Mouse (Mus musculus) myocyte (in vitro differentiated cells): ENCODE measurements around the gene Slc35c2. TPM values are rescaled to one million over a fixed set of nuclear protein-coding genes. Genes with fewer than 3 reads are reported as not detected.

Experiments used
- H3K27me3 ChIP-seq: one replicate; pipeline ENCODE4 v1.6.1; 2011; ENCODE audit not compliant: control insufficient read depth, insufficient read depth, insufficient read length
- H3K36me3 ChIP-seq: one replicate; pipeline ENCODE4 v1.6.1; 2011; ENCODE audit not compliant: control insufficient read depth, insufficient read depth
- H3K4me2 ChIP-seq: one replicate; pipeline ENCODE4 v1.6.1; 2011; ENCODE audit warnings: low read depth, control low read depth
- H3K4me3 ChIP-seq: one replicate; pipeline ENCODE4 v1.5.1; 2011; ENCODE audit warnings: mild to moderate bottlenecking, control low read depth, moderate library complexity
- H3K79me2 ChIP-seq: one replicate; pipeline ENCODE4 v1.6.1; 2011; ENCODE audit not compliant: control insufficient read depth, insufficient read depth
- H3ac ChIP-seq: one replicate; pipeline ENCODE4 v1.6.1; 2011; ENCODE audit not compliant: control insufficient read depth, insufficient read length
- CEBPB ChIP-seq: IDR thresholded peaks from 2 replicates; pipeline ENCODE4 v1.6.1; 2011; ENCODE audit warnings: mild to moderate bottlenecking, moderate library complexity; ENCODE audit not compliant: poor library complexity, insufficient read depth, severe bottlenecking
- E2F4 ChIP-seq: IDR thresholded peaks from one replicate; pipeline ENCODE4 v1.6.1; 2011; ENCODE audit warnings: mild to moderate bottlenecking, control low read depth, moderate library complexity; ENCODE audit not compliant: insufficient read depth
- MAX ChIP-seq: IDR thresholded peaks from one replicate; pipeline ENCODE4 v1.6.1; 2011; ENCODE audit warnings: low read depth, mild to moderate bottlenecking, control low read depth
- MYOD1 ChIP-seq, 3 experiments: IDR thresholded peaks; one replicate each; pipeline ENCODE4 v1.6.1; 2011; ENCODE audit warnings: control low read depth in 2 of 3, low read depth in 2 of 3, mild to moderate bottlenecking in 2 of 3, moderate library complexity in 1 of 3; ENCODE audit not compliant: insufficient read length in 2 of 3, control insufficient read depth in 1 of 3
- MYOG ChIP-seq, 3 experiments: IDR thresholded peaks; one replicate each; pipeline ENCODE4 v1.6.1; 2011; ENCODE audit warnings: control low read depth in 2 of 3, low read depth in 2 of 3, mild to moderate bottlenecking in 2 of 3; ENCODE audit not compliant: insufficient read length in 2 of 3, control insufficient read depth in 1 of 3, insufficient read depth in 1 of 3
- POLR2A ChIP-seq: IDR thresholded peaks from one replicate; pipeline ENCODE4 v1.6.1; 2011; ENCODE audit warnings: low read depth, mild to moderate bottlenecking, control low read depth, moderate library complexity; ENCODE audit not compliant: insufficient read length
- POLR2AphosphoS2 ChIP-seq: IDR thresholded peaks from one replicate; pipeline ENCODE4 v1.6.1; 2011; ENCODE audit warnings: low read depth, control low read depth; ENCODE audit not compliant: insufficient read length
- REST ChIP-seq: IDR thresholded peaks from one replicate; pipeline ENCODE4 v1.6.1; 2011; ENCODE audit warnings: mild to moderate bottlenecking, control low read depth, moderate library complexity; ENCODE audit not compliant: insufficient read depth, insufficient read length
- SRF ChIP-seq: IDR thresholded peaks from one replicate; pipeline ENCODE4 v1.6.1; 2011; ENCODE audit warnings: low read depth; ENCODE audit not compliant: control insufficient read depth, insufficient read length
- TCF12 ChIP-seq: IDR thresholded peaks from one replicate; pipeline ENCODE4 v1.6.1; 2011; ENCODE audit warnings: mild to moderate bottlenecking, control low read depth; ENCODE audit not compliant: poor library complexity, insufficient read depth, severe bottlenecking
- TCF3 ChIP-seq: IDR thresholded peaks from one replicate; pipeline ENCODE4 v1.6.1; 2011; ENCODE audit warnings: low read depth, control low read depth; ENCODE audit not compliant: insufficient read length
- USF1 ChIP-seq: IDR thresholded peaks from one replicate; pipeline ENCODE4 v1.6.1; 2011; ENCODE audit warnings: low read depth, mild to moderate bottlenecking, control low read depth, moderate library complexity
- polyA plus RNA-seq: library from polyadenylated mRNA; unstranded; fragments of >200 nt; fragmentation: generic; extraction: Trizol; gene quantifications from one replicate; pipeline ENCODE4 v1.2.1, GENCODE M21; 2012; ENCODE audit warnings: missing spikeins

Gene Slc35c2
- polyA plus RNA-seq, 1 experiment = 50.3 TPM

GRCm38 (mm10) chr2:165250903-165251302 is 36.8 kb downstream of the Slc35c2 start:
- Histone ChIP-seq H3ac (no peak overlapping the region), H3K4me2 (no peak overlapping the region), H3K36me3 (no peaks in the 10 kb centered on the region), H3K4me3 (no peak overlapping the region), H3K27me3 (peaks cover 72% of the 10 kb centered on the region), H3K79me2 (no peaks in the 10 kb centered on the region)
- TF ChIP-seq SRF = no peak
- no peak for TF ChIP-seq USF1
- TF ChIP-seq MYOD1 (IDR thresholded peaks at IDR 0.05; ENCODE audit: control insufficient read depth in 1 of 3, insufficient read length in 2 of 3, low read depth in 2 of 3) = no peak

DNA sequence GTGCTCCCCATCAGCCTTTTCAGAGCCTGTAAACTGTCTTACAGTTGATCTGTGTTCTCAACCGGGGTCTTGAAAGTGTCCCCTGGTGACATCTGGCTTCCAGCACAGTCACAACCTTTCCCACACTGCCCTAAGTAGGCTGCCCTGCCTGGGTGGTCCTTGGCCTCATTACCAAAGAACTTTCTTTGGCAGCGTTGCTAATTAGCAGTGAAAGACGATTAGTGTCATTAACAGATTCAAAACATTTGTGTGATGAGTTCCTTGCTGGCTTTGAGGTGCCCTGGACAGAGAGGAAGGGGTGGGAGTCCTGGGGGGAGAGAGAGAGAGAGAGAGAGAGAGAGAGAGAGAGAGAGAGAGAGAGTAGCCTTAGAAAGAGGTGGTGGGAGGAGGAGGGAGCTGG is 38.7 kb downstream of the Slc35c2 start:
- Histone ChIP-seq H3K27me3 (peaks cover 81% of the 10 kb centered on the region), H3K79me2 (no peaks in the 10 kb centered on the region), H3K4me2 (no peak overlapping the region), H3K36me3 (no peaks in the 10 kb centered on the region), H3K4me3 (no peak overlapping the region), H3ac (no peak overlapping the region)
- TF ChIP-seq POLR2AphosphoS2 (no peak), MYOD1 (IDR thresholded peaks at IDR 0.05; ENCODE audit: control insufficient read depth in 1 of 3, insufficient read length in 2 of 3, low read depth in 2 of 3) (no peak), SRF (no peak), TCF12 (no peak), USF1 (no peak), CEBPB (no peak)

- Histone ChIP-seq H3K27me3 (peaks cover 80% of the 10 kb centered on the region), H3K4me2 (no peak overlapping the region), H3K4me3 (no peak overlapping the region), H3ac (no peak overlapping the region), H3K79me2 (no peaks in the 10 kb centered on the region), H3K36me3 (no peaks in the 10 kb centered on the region)
- no peak for TF ChIP-seq USF1
- no peak for TF ChIP-seq CEBPB
- TF ChIP-seq POLR2AphosphoS2 = no peak
- TF ChIP-seq TCF12 = no peak
- no peak for TF ChIP-seq REST
- TF ChIP-seq POLR2A = no peak
These were observed 41.3 kb downstream of the Slc35c2 start for GRCm38 (mm10) chr2:165246349-165246748.

DNA sequence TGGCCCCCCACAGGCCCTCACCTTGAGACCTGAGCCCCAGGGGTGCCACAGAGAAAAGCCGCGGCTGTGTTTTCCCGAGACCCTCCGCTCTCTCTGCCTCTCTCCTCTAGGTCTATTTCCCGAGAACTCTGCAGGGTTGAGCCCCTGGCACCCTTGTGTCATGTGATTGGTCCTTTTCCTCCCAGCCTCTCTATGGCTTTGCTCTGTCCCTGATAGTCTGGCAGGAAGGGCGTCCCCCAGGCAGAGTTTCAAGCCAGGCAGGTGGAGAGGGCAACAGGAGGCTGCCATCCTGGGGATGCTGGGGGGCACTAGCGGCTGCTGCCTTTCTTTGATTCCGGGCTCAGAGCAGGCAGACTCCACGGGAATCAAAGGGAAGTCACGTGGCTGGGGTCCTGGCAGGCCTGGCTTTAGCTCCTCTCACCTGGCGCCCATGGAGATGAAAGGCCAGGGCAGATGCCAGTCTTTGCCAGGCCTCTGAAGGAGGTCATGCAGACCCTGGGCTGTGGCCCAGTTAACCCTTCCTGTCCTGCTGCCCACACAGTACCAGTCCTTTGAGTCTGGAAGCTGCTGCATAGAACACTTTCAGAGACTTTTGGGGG is 44.4 kb downstream of the Slc35c2 start:
- H3K4me3 ChIP-seq = no peak overlapping the region
- H3K27me3 ChIP-seq = peaks cover 86% of the 10 kb centered on the region
- no peaks in the 10 kb centered on the region for H3K79me2 ChIP-seq
- no peak overlapping the region for H3K4me2 ChIP-seq
- no peak for TF ChIP-seq POLR2AphosphoS2
- no peak for TF ChIP-seq TCF3
- TF ChIP-seq MAX = no peak
- TF ChIP-seq REST = no peak
- TF ChIP-seq POLR2A = no peak
- no peak overlapping the region for H3ac ChIP-seq
- H3K36me3 ChIP-seq = no peaks in the 10 kb centered on the region

- no peak overlapping the region for H3ac ChIP-seq
- H3K27me3 ChIP-seq = peaks cover 89% of the 10 kb centered on the region
- no peaks in the 10 kb centered on the region for H3K36me3 ChIP-seq
- H3K4me2 ChIP-seq = no peak overlapping the region
- no peak for TF ChIP-seq SRF
- TF ChIP-seq MYOG (IDR thresholded peaks at IDR 0.05; ENCODE audit: control insufficient read depth in 1 of 3, insufficient read depth in 1 of 3, insufficient read length in 2 of 3, low read depth in 2 of 3) = no peak
- no peak for TF ChIP-seq E2F4
- TF ChIP-seq MAX = no peak
- no peak for TF ChIP-seq TCF12
- TF ChIP-seq USF1 = no peak
- no peaks in the 10 kb centered on the region for H3K79me2 ChIP-seq
- H3K4me3 ChIP-seq = no peak overlapping the region
These were observed 45.1 kb downstream of the Slc35c2 start for GRCm38 (mm10) chr2:165242575-165242974.

DNA sequence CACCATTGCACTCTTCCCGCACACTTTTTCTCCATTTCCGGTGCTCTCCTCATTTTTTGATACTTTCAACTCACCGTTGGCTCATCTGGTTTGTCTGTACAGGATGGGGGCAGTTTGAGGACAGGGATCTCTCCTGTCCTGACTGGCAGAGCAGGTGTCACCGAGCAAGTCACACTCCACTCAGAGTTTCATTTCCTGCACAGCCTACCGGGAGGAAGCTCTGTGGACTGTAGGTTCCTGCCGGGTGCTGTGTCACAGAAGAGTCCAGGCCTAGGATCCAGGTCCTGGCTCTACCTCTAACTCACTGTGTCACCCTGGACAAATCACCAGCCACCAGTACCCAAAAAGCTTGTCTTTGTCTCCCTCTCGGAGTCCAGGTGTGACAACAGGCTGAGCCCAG is 45.9 kb downstream of the Slc35c2 start:
- Histone ChIP-seq H3K79me2 (no peaks in the 10 kb centered on the region), H3K4me2 (no peak overlapping the region), H3K4me3 (no peak overlapping the region)

More for the DNA sequence above, 45.9 kb downstream of the Slc35c2 start:
- TF ChIP-seq SRF = no peak
- no peak for TF ChIP-seq E2F4
- TF ChIP-seq TCF12 = no peak
- no peak for TF ChIP-seq REST
- no peak for TF ChIP-seq USF1
- no peak for TF ChIP-seq MYOG (IDR thresholded peaks at IDR 0.05; ENCODE audit: control insufficient read depth in 1 of 3, insufficient read depth in 1 of 3, insufficient read length in 2 of 3, low read depth in 2 of 3)
- no peak for TF ChIP-seq POLR2A
- no peak for TF ChIP-seq MYOD1 (IDR thresholded peaks at IDR 0.05; ENCODE audit: control insufficient read depth in 1 of 3, insufficient read length in 2 of 3, low read depth in 2 of 3)
- TF ChIP-seq CEBPB = no peak
- TF ChIP-seq POLR2AphosphoS2 = no peak
- TF ChIP-seq MAX = no peak
- TF ChIP-seq TCF3 = no peak
- H3K27me3 ChIP-seq = peaks cover 85% of the 10 kb centered on the region
- no peaks in the 10 kb centered on the region for H3K36me3 ChIP-seq
- H3ac ChIP-seq = no peak overlapping the region
